Mouse (Mus musculus) hindbrain, embryonic 11.5 days (tissue): ENCODE measurements around the gene U2af1. TPM values are rescaled to one million over a fixed set of nuclear protein-coding genes. Genes with fewer than 3 reads are reported as not detected.

ENCODE experiments used
- ATAC-seq: fragments of 200-750 bp; cut with Nextera tagmentation; 2 replicates; pipeline ENCODE4 v1.8.0; 2017; ENCODE audit warnings: mild to moderate bottlenecking, moderate TSS enrichment, moderate library complexity; ENCODE audit not compliant: low FRiP score
- DNase-seq: peaks from one replicate; pipeline ENCODE4 v3.0.0-alpha.2; 2015; ENCODE audit warnings: low spot score
- H3K27ac ChIP-seq: fragments of 300-500 bp; sonication (generic); 2 replicates; pipeline ENCODE4 v1.5.1; 2014; ENCODE audit warnings: mild to moderate bottlenecking, low read depth, low read length
- H3K27me3 ChIP-seq: fragments of 300-500 bp; sonication (generic); 2 replicates; pipeline ENCODE4 v1.6.1; 2014; ENCODE audit warnings: mild to moderate bottlenecking, low read length, moderate library complexity, mixed read lengths; ENCODE audit not compliant: control insufficient read depth, insufficient read depth
- H3K36me3 ChIP-seq: fragments of 300-500 bp; sonication (generic); 2 replicates; pipeline ENCODE4 v1.6.1; 2014; ENCODE audit warnings: mild to moderate bottlenecking, low read length, moderate library complexity, mixed read lengths; ENCODE audit not compliant: control insufficient read depth, insufficient read depth
- H3K4me1 ChIP-seq: fragments of 300-500 bp; sonication (generic); replicated peaks from 2 replicates; pipeline ENCODE4 v1.6.1; 2014; ENCODE audit warnings: low read length, mixed read lengths; ENCODE audit not compliant: control insufficient read depth, insufficient read depth
- H3K4me2 ChIP-seq: fragments of 300-500 bp; sonication (generic); replicated peaks from 2 replicates; pipeline ENCODE4 v1.6.1; 2014; ENCODE audit warnings: mild to moderate bottlenecking, low read depth, low read length
- H3K4me3 ChIP-seq: fragments of 300-500 bp; sonication (generic); 2 replicates; pipeline ENCODE4 v1.5.1; 2014; ENCODE audit warnings: low read depth, low read length
- H3K9ac ChIP-seq: fragments of 300-500 bp; sonication (generic); 2 replicates; pipeline ENCODE4 v1.6.1; 2014; ENCODE audit warnings: low read depth, low read length
- H3K9me3 ChIP-seq: fragments of 300-500 bp; sonication (generic); 2 replicates; pipeline ENCODE4 v1.6.1; 2016; ENCODE audit warnings: low read length; ENCODE audit not compliant: control insufficient read depth
- WGBS: fragments of 180-500 bp; shearing (Covaris S2); extraction: QIAGEN DNeasy Blood & Tissue Kit; methylation state at CpG from one replicate; pipeline ENCODE4 v1.1.7; 2014; 5-methylcytosine and 5-hydroxymethylcytosine counted together
- polyA plus RNA-seq: library from polyadenylated mRNA; unstranded; fragments of >200 nt; fragmentation: Nextera tagmentation; extraction: Ambion mirVana; gene quantifications from 2 replicates; pipeline ENCODE4 v1.2.1, GENCODE M21; 2014

Gene U2af1
- polyA plus RNA-seq, 1 experiment from 2014 or later = 204 TPM

GRCm38 (mm10) chr17:31671698-31672097, 13.0 kb upstream of the U2af1 start:
- no peaks in the 10 kb centered on the region for H3K36me3 ChIP-seq
- H3K27me3 ChIP-seq = no peaks in the 10 kb centered on the region
- ATAC-seq = no peak
- H3K4me3 ChIP-seq = no peak overlapping the region
- no peaks in the 10 kb centered on the region for H3K9me3 ChIP-seq
- DNase-seq = no peak
- no peak overlapping the region for H3K27ac ChIP-seq
- 0 out of 2 replicates have a peak, but pooled peaks cover 3% of the 10 kb centered on the region for H3K4me1 ChIP-seq
- no peak overlapping the region for H3K9ac ChIP-seq
- WGBS = 65% methylated on average over 8 of the region's 8 CpGs
- H3K4me2 ChIP-seq = no peak overlapping the region

GRCm38 (mm10) chr17:31670163-31670562, 11.5 kb upstream of the U2af1 start:
- no peak for ATAC-seq
- H3K4me1 ChIP-seq = 0 out of 2 replicates have a peak, but pooled peaks cover 3% of the 10 kb centered on the region
- no peaks in the 10 kb centered on the region for H3K36me3 ChIP-seq
- peak; percentile 51 for DNase-seq
- no peak overlapping the region for H3K4me3 ChIP-seq
- H3K4me2 ChIP-seq = no peak overlapping the region
- H3K9ac ChIP-seq = peak overlapping the region; percentile 19; the same call in 1 of the 2 replicates
- H3K27ac ChIP-seq = peak overlapping the region; percentile 62
- no peaks in the 10 kb centered on the region for H3K27me3 ChIP-seq
- H3K9me3 ChIP-seq = no peaks in the 10 kb centered on the region
- 11% methylated on average over 11 of the region's 11 CpGs for WGBS

- WGBS = 86% methylated on average over 8 of the region's 9 CpGs
- no peak overlapping the region for H3K4me3 ChIP-seq
Observed at GRCm38 (mm10) chr17:31668306-31668705, 9.6 kb upstream of the U2af1 start.

GRCm38 (mm10) chr17:31664760-31665159, 6.1 kb upstream of the U2af1 start:
- no peak for ATAC-seq
- Histone ChIP-seq H3K9ac (no peak overlapping the region), H3K27ac (no peak overlapping the region), H3K36me3 (no peaks in the 10 kb centered on the region), H3K4me3 (no peak overlapping the region), H3K4me2 (no peak overlapping the region), H3K27me3 (no peaks in the 10 kb centered on the region), H3K9me3 (no peaks in the 10 kb centered on the region), H3K4me1 (no peaks in the 10 kb centered on the region)
- peak; percentile 80 for DNase-seq
- 11% methylated on average over 4 of the region's 4 CpGs for WGBS

More at GRCm38 (mm10) chr17:31668306-31668705, 9.6 kb upstream of the U2af1 start:
- Histone ChIP-seq H3K36me3 (no peaks in the 10 kb centered on the region), H3K27me3 (no peaks in the 10 kb centered on the region), H3K27ac (no peak overlapping the region), H3K9ac (no peak overlapping the region), H3K4me2 (no peak overlapping the region), H3K9me3 (no peaks in the 10 kb centered on the region), H3K4me1 (0 out of 2 replicates have a peak, but pooled peaks cover 3% of the 10 kb centered on the region)
- no peak for ATAC-seq
- DNase-seq = no peak

- DNase-seq = no peak
- no peaks in the 10 kb centered on the region for H3K9me3 ChIP-seq
- no peaks in the 10 kb centered on the region for H3K36me3 ChIP-seq
- H3K27ac ChIP-seq = no peak overlapping the region
- no peak overlapping the region for H3K4me2 ChIP-seq
- no peak overlapping the region for H3K9ac ChIP-seq
- no peak for ATAC-seq
- no peak overlapping the region for H3K4me3 ChIP-seq
- no peaks in the 10 kb centered on the region for H3K4me1 ChIP-seq
- H3K27me3 ChIP-seq = no peaks in the 10 kb centered on the region
Observed at GRCm38 (mm10) chr17:31662855-31663254, 4.2 kb upstream of the U2af1 start.

GRCm38 (mm10) chr17:31660661-31661250, 2.1 kb upstream of the U2af1 start:
- DNase-seq = no peak
- 79% methylated on average over 8 of the region's 8 CpGs for WGBS

GRCm38 (mm10) chr17:31658136-31658467, 590 bp downstream of the U2af1 start:
- H3K4me2 ChIP-seq = peak overlapping the region; percentile 61
- no peak for ATAC-seq
- DNase-seq = no peak
- peak overlapping the region; percentile 67; the same call in 1 of the 2 replicates for H3K27ac ChIP-seq
- peak overlapping the region; percentile 94 for H3K9ac ChIP-seq
- H3K27me3 ChIP-seq = no peaks in the 10 kb centered on the region
- H3K9me3 ChIP-seq = no peaks in the 10 kb centered on the region
- peak overlapping the region; percentile 99 for H3K4me3 ChIP-seq
- H3K36me3 ChIP-seq = peaks cover 11% of the 10 kb centered on the region; the same call in 1 of the 2 replicates
- H3K4me1 ChIP-seq = peaks cover 2% of the 10 kb centered on the region; the same call in 1 of the 2 replicates
- 0% methylated on average over 27 of the region's 27 CpGs for WGBS

More at GRCm38 (mm10) chr17:31660661-31661250, 2.1 kb upstream of the U2af1 start:
- H3K9me3 ChIP-seq = no peaks in the 10 kb centered on the region
- ATAC-seq = no peak
- H3K27me3 ChIP-seq = no peaks in the 10 kb centered on the region
- peaks cover 2% of the 10 kb centered on the region; the same call in 1 of the 2 replicates for H3K4me1 ChIP-seq
- H3K9ac ChIP-seq = no peak overlapping the region
- H3K4me3 ChIP-seq = no peak overlapping the region
- H3K4me2 ChIP-seq = no peak overlapping the region
- H3K27ac ChIP-seq = no peak overlapping the region
- H3K36me3 ChIP-seq = no peaks in the 10 kb centered on the region

GRCm38 (mm10) chr17:31657141-31657983, 1.3 kb downstream of the U2af1 start:
- no peak for ATAC-seq
- Histone ChIP-seq H3K4me1 (peaks cover 2% of the 10 kb centered on the region; the same call in 1 of the 2 replicates), H3K4me3 (peak overlapping the region; percentile 99), H3K36me3 (peaks cover 12% of the 10 kb centered on the region; the same call in 1 of the 2 replicates), H3K27me3 (no peaks in the 10 kb centered on the region), H3K9ac (peak overlapping the region; percentile 94), H3K27ac (no peak overlapping the region), H3K4me2 (peak overlapping the region; percentile 61), H3K9me3 (no peaks in the 10 kb centered on the region)
- DNase-seq = no peak
- 57% methylated on average over 12 of the region's 12 CpGs for whole genome bisulfite sequencing
